Mouse (Mus musculus) hindbrain, postnatal 0 days (tissue): ENCODE results near the gene Gtf2a1l. TPM values are rescaled to one million over a fixed set of nuclear protein-coding genes. Genes with fewer than 3 reads are reported as not detected.

ENCODE experiments used
- ATAC-seq: fragments of 200-750 bp; cut with Nextera tagmentation; 2 replicates; pipeline ENCODE4 v1.8.0; 2017; ENCODE audit warnings: mild to moderate bottlenecking, moderate TSS enrichment, moderate library complexity
- DNase-seq: peaks from one replicate; pipeline ENCODE4 v3.0.0-alpha.2; 2015; ENCODE audit warnings: low spot score
- H3K27ac ChIP-seq: fragments of 300-500 bp; sonication (generic); 2 replicates; pipeline ENCODE4 v1.5.1; 2014; ENCODE audit warnings: mild to moderate bottlenecking
- H3K27me3 ChIP-seq: fragments of 300-500 bp; sonication (generic); 2 replicates; pipeline ENCODE4 v1.6.1; 2014; ENCODE audit warnings: low read length, mixed read lengths; ENCODE audit not compliant: insufficient read depth
- H3K36me3 ChIP-seq: fragments of 300-500 bp; sonication (generic); 2 replicates; pipeline ENCODE4 v1.6.1; 2014; ENCODE audit warnings: low read length, mixed read lengths; ENCODE audit not compliant: insufficient read depth
- H3K4me1 ChIP-seq: fragments of 300-500 bp; sonication (generic); 2 replicates; pipeline ENCODE4 v1.6.1; 2014; ENCODE audit warnings: antibody characterized with exemption, low read length, mixed read lengths; ENCODE audit not compliant: insufficient read depth
- H3K4me2 ChIP-seq: fragments of 300-500 bp; sonication (generic); 2 replicates; pipeline ENCODE4 v1.6.1; 2014; ENCODE audit warnings: low read depth, mild to moderate bottlenecking, low read length, moderate library complexity, mixed read lengths
- H3K4me3 ChIP-seq: fragments of 300-500 bp; sonication (generic); 2 replicates; pipeline ENCODE4 v1.5.1; 2014; ENCODE audit warnings: low read length
- H3K9ac ChIP-seq: fragments of 300-500 bp; sonication (generic); replicated peaks from 2 replicates; pipeline ENCODE4 v1.6.1; 2014; ENCODE audit warnings: mild to moderate bottlenecking, low read length, moderate library complexity, mixed read lengths
- H3K9me3 ChIP-seq: fragments of 300-500 bp; sonication (generic); 2 replicates; pipeline ENCODE4 v1.6.1; 2016; ENCODE audit warnings: low read length, mixed read lengths
- CTCF ChIP-seq: IDR thresholded peaks from 2 replicates; pipeline ENCODE4 v1.5.1; 2016; ENCODE audit warnings: antibody characterized with exemption, control low read depth, low read depth
- WGBS: fragments of 180-500 bp; shearing (Covaris S2); extraction: QIAGEN DNeasy Blood & Tissue Kit; methylation state at CpG from one replicate; pipeline ENCODE4 v1.1.7; 2014; 5-methylcytosine and 5-hydroxymethylcytosine counted together
- polyA plus RNA-seq: library from polyadenylated mRNA; unstranded; fragments of >200 nt; fragmentation: Nextera tagmentation; extraction: Ambion mirVana; gene quantifications from 2 replicates; pipeline ENCODE4 v1.2.1, GENCODE M21; 2015
- total RNA-seq: library from RNA; depleted of rRNA; stranded (reverse); fragments of >200 nt; gene quantifications from 2 replicates; pipeline ENCODE4 v1.2.3, GENCODE M21; 2014; rRNA removed

Gtf2a1l gene
- total and polyA plus RNA-seq, 2 experiments from 2014 or later = 0.38 TPM; not detected in 1

DNA sequence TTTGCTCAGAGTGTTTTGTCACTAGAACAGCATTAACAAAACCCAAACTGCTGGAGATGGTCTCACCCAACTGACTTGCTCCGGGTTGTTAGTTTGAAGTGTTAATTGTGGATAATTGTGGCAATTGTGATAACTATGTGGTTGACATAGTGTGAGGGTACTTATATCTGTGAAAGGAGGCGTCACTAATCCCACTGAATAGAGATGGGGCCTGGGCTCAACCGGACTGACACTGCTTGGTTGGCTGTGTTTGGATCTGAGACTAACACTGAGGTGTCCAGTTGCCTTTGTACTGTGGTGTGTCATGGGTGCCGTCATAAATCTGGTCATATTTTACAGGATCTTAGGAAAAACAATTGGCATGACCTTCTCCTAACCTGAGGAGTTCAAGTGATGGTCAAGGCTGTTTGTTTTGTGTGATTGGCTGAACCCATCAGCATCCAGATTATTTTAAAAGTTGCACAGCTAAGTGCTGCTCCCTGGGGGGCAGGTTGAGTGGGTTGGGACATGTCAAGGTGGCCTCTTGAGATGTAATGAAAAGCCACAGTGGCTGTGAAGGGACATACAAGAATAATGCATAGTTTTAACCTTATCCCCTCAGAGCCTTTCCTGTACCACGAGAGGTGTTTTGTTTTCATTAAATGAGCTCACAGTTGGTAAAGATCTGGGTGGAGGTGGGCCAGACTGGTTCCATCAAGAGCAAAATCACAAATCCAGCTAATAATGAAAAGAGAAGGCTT, 95.1 kb downstream of the Gtf2a1l start:
- DNase-seq (no peak), ATAC-seq (peak; percentile 8; the same call in 1 of the 2 replicates)
- TF ChIP-seq CTCF = no peak
- no peaks in the 10 kb centered on the region for H3K9me3 ChIP-seq
- H3K36me3 ChIP-seq = no peaks in the 10 kb centered on the region
- no peak overlapping the region for H3K4me2 ChIP-seq
- no peak overlapping the region for H3K4me3 ChIP-seq
- H3K4me1 ChIP-seq = no peaks in the 10 kb centered on the region
- H3K27ac ChIP-seq = no peak overlapping the region
- 22% methylated on average over 5 of the region's 5 CpGs for WGBS
- no peaks in the 10 kb centered on the region for H3K27me3 ChIP-seq
- H3K9ac ChIP-seq = no peak overlapping the region

DNA sequence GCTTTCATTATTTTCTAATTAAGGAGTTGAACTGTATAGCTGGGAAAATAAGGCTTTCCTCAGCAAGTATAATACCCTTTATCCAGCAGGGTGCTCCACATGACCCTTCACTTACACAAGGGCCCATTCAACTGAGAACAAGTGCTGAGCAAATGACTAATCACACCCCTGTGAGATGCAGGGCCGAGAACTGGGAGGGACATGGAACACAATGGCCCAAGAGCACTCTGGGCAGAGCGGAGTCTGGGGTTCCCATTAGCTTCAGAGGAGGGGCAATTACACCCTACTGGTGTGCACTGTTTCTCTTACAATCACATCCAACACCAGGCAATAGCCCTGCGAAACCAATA, 95.7 kb downstream of the Gtf2a1l start:
- no peaks in the 10 kb centered on the region for H3K36me3 ChIP-seq
- 38% methylated on average over 3 of the region's 3 CpGs for WGBS
- H3K9me3 ChIP-seq = no peaks in the 10 kb centered on the region
- no peak overlapping the region for H3K27ac ChIP-seq
- H3K27me3 ChIP-seq = no peaks in the 10 kb centered on the region
- H3K9ac ChIP-seq = no peak overlapping the region
- peak; percentile 38 for DNase-seq
- no peak overlapping the region for H3K4me3 ChIP-seq
- no peak overlapping the region for H3K4me2 ChIP-seq
- ATAC-seq = peak; percentile 81; the same call in 1 of the 2 replicates
- TF ChIP-seq CTCF = peak; percentile 28
- no peaks in the 10 kb centered on the region for H3K4me1 ChIP-seq

Other genes with a start within 250 kb of the Gtf2a1l start
- gene Foxn2, start 227.9 kb upstream of the Gtf2a1l start, total RNA-seq = 12.5 and 17.1 TPM in 2 replicates
- gene Foxn2, start 227.9 kb upstream of the Gtf2a1l start, polyA plus RNA-seq = 8.0 and 9.1 TPM in 2 replicates
- 43.7 and 54.5 TPM in 2 replicates for gene Ppp1r21, start 138.5 kb upstream of the Gtf2a1l start, total RNA-seq
- 29.2 and 32.2 TPM in 2 replicates for gene Ppp1r21, start 138.5 kb upstream of the Gtf2a1l start, polyA plus RNA-seq
- 2.5 and 2.9 TPM in 2 replicates for gene Ston1, start 71.0 kb upstream of the Gtf2a1l start, total RNA-seq
- 1.6 and 1.8 TPM in 2 replicates for gene Ston1, start 71.0 kb upstream of the Gtf2a1l start, polyA plus RNA-seq
- 0.40 and 0.89 TPM in 2 replicates for gene Lhcgr, start 123.3 kb downstream of the Gtf2a1l start, total RNA-seq
- gene Lhcgr, start 123.3 kb downstream of the Gtf2a1l start, polyA plus RNA-seq = 1.5 and 1.8 TPM in 2 replicates